In the genomic region with DNA sequence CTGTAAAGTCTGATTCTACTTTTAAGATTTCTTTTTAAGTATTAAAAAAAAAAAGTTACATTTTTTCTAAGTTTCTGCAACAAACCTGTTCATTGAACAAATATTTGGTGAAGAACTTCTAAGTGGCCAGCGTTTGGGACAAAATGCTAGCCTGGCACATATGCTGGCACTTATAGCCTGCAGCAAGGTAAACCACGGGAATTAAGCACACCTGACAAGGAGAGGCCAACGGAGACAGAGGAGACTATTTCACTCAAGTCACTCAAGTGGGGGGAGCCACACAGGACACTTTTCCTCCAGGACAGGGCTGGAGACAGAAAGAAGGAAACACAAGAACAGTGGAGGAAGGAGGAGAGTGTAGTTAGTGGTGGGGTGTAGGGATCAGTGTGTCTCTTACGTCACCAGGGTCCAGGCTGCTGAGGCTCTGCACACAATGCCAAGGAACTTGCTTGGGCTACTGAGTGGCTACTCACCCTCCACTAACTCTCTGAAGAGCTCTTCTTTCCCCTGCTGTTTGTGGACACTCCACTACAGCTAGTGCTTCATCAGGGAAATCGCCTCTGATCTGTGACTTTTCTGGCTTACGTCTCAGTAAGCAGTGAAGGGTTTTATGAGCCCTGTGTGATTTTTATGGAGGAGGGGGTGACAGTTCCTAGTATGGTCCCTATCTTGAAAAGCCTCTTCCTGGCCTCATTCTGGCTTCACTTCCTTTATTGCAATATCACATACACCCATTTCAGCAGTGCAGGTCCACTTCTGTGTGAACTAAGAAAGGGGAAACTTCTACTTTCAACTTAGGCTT, we compare ENCODE assay signal across 28 mouse cellular contexts. TPM values are rescaled to one million over a fixed set of nuclear protein-coding genes. Genes with fewer than 3 reads are reported as not detected.
DNase-seq lines count a peak whose midpoint lies in the region; ATAC-seq and TF ChIP-seq lines count a peak whose summit lies in the region.
"Had no signal": no experiment of that assay in that cellular context is flagged by ENCODE, and none has a peak within 500 bp of the region (broad histone marks: within the 10 kb centered on the region; RNA-seq: fewer than 3 reads in every experiment).

No protein-coding gene starts in this region.

- no peak for TF ChIP-seq POLR2A in spleen, adult 2 months (IDR thresholded peaks at IDR 0.05; ENCODE audit: low read depth, low read length)

- TF ChIP-seq CTCF in spleen, adult 2 months (IDR thresholded peaks at IDR 0.05; ENCODE audit: extremely low read depth, insufficient read depth, insufficient read length, insufficient replicate concordance), result no peak

- WGBS in spleen, adult 2 months, result 89% methylated on average over 6 of the region's 6 CpGs
- WGBS in lung, embryonic 16.5 days, result 48% methylated on average over 6 of the region's 6 CpGs
- 76% methylated on average over 6 of the region's 6 CpGs for WGBS in limb, embryonic 10.5 days

- no peaks in the 10 kb centered on the region for H3K27me3 ChIP-seq in spleen, adult 2 months (ENCODE audit: control insufficient read depth, insufficient read depth, low read length)
- no peaks in the 10 kb centered on the region for H3K27me3 ChIP-seq in lung, embryonic 16.5 days (ENCODE audit: control insufficient read depth, insufficient read depth, low read depth, low read length)
- H3K27me3 ChIP-seq in limb, embryonic 10.5 days (ENCODE audit: low read depth, poor library complexity, severe bottlenecking), result no peaks in the 10 kb centered on the region
- H3K27me3 ChIP-seq: forebrain, embryonic 15.5 days; intestine, embryonic 15.5 days; midbrain, embryonic 15.5 days; neural tube, embryonic 13.5 days had no signal

- no peak overlapping the region for H3K4me2 ChIP-seq in lung, embryonic 16.5 days (ENCODE audit: low read depth, low read length)
- H3K4me2 ChIP-seq: forebrain, embryonic 15.5 days; heart, embryonic 11.5 days; intestine, embryonic 15.5 days; midbrain, embryonic 15.5 days; neural tube, embryonic 13.5 days had no signal

- no peak overlapping the region for H3K9ac ChIP-seq in lung, embryonic 16.5 days (ENCODE audit: low read length)
- H3K9ac ChIP-seq: forebrain, embryonic 15.5 days; intestine, embryonic 15.5 days; liver, embryonic 14.5 days; midbrain, embryonic 15.5 days; neural tube, embryonic 13.5 days had no signal

- no peaks in the 10 kb centered on the region for H3K9me3 ChIP-seq in lung, embryonic 16.5 days (ENCODE audit: control insufficient read depth, low read length)
- no peaks in the 10 kb centered on the region for H3K9me3 ChIP-seq in limb, embryonic 10.5 days (replicated peaks)
- H3K9me3 ChIP-seq: embryonic facial prominence, embryonic 10.5 days; forebrain, embryonic 15.5 days; hindbrain, embryonic 10.5 days; intestine, embryonic 15.5 days; midbrain, embryonic 15.5 days; neural tube, embryonic 13.5 days had no signal

- no peak overlapping the region for H3K4me3 ChIP-seq in spleen, adult 2 months (ENCODE audit: extremely low read depth, insufficient read depth, insufficient read length)
- H3K4me3 ChIP-seq in lung, embryonic 16.5 days (ENCODE audit: low read length), result no peak overlapping the region
- H3K4me3 ChIP-seq in limb, embryonic 10.5 days, result no peak overlapping the region
- H3K4me3 ChIP-seq: embryonic facial prominence, embryonic 10.5 days; forebrain, embryonic 15.5 days; hindbrain, embryonic 10.5 days; intestine, embryonic 15.5 days; layer of hippocampus, adult 2 months; midbrain, embryonic 15.5 days; myocyte; neural tube, embryonic 13.5 days had no signal

- peak in 1 of 2 experiments; percentile 9 for DNase-seq in spleen, adult 2 months (ENCODE audit: low read depth in 1 of 2, low spot score in 2 of 2)
- no peak for DNase-seq in spleen, adult 12 weeks (ENCODE audit: low spot score)
- DNase-seq in limb, embryonic 10.5 days (ENCODE audit: low spot score), result no peak
- no peak for DNase-seq in cerebellum, postnatal 4 days (ENCODE audit: low spot score in 2 of 2)
- no peak for DNase-seq in kidney, adult 11 months
- DNase-seq: cerebellum, adult 8-10 months; cerebellum, postnatal 36 days; gastrocnemius, postnatal 10 days; heart, adult 11 months; kidney, adult 9 months; kidney, postnatal 14 days; layer of hippocampus, postnatal 36 days; right cerebral cortex, postnatal 4 days; thymus, adult 2 months; thymus, postnatal 4 days had no signal

- H3K36me3 ChIP-seq in spleen, adult 2 months (ENCODE audit: control insufficient read depth, insufficient read depth, low read length), result no peaks in the 10 kb centered on the region
- H3K36me3 ChIP-seq in lung, embryonic 16.5 days (ENCODE audit: control insufficient read depth, insufficient read depth, low read length), result no peaks in the 10 kb centered on the region
- H3K36me3 ChIP-seq in limb, embryonic 10.5 days, result no peaks in the 10 kb centered on the region
- H3K36me3 ChIP-seq: embryonic facial prominence, embryonic 10.5 days; forebrain, embryonic 15.5 days; hindbrain, embryonic 10.5 days; intestine, embryonic 15.5 days; midbrain, embryonic 15.5 days; neural tube, embryonic 13.5 days had no signal

- H3K4me1 ChIP-seq in spleen, adult 2 months (ENCODE audit: control insufficient read depth, insufficient read depth, insufficient read length), result peaks cover 17% of the 10 kb centered on the region
- H3K4me1 ChIP-seq in lung, embryonic 16.5 days (replicated peaks; ENCODE audit: control insufficient read depth, insufficient read depth, low read length), result 0 out of 2 replicates have a peak, but pooled peaks cover 3% of the 10 kb centered on the region
- peaks cover 5% of the 10 kb centered on the region for H3K4me1 ChIP-seq in limb, embryonic 10.5 days
- H3K4me1 ChIP-seq: forebrain, embryonic 15.5 days; hindbrain, embryonic 10.5 days; intestine, embryonic 15.5 days; midbrain, embryonic 15.5 days; neural tube, embryonic 13.5 days had no signal

- ATAC-seq in lung, embryonic 16.5 days (ENCODE audit: low read depth), result peak; percentile 75
- peak; percentile 85 for ATAC-seq in megakaryocyte, adult 5-6 weeks (ENCODE audit: poor library complexity, severe bottlenecking)
- ATAC-seq: forebrain, embryonic 15.5 days; hindbrain, embryonic 16.5 days; intestine, embryonic 15.5 days; midbrain, embryonic 15.5 days had no signal

- H3K27ac ChIP-seq in spleen, adult 2 months (ENCODE audit: insufficient read depth, low read length), result peak overlapping the region; percentile 73
- H3K27ac ChIP-seq in lung, embryonic 16.5 days (ENCODE audit: low read length), result peak overlapping the region; percentile 77
- no peak overlapping the region for H3K27ac ChIP-seq in limb, embryonic 10.5 days
- H3K27ac ChIP-seq: embryonic facial prominence, embryonic 10.5 days; forebrain, embryonic 15.5 days; hindbrain, embryonic 10.5 days; intestine, embryonic 15.5 days; layer of hippocampus, adult 2 months; liver, embryonic 14.5 days; midbrain, embryonic 15.5 days; neural tube, embryonic 13.5 days had no signal

RNA-seq across cellular contexts. Expression of a gene that starts 12.5 kb away (rescaled TPM):
- 8.5 and 9.7 TPM in 2 replicates for polyA plus RNA-seq in spleen, adult 2 months (2012; rRNA removed)
- 9.2 and 10.7 TPM in 2 replicates for polyA plus RNA-seq in lung, embryonic 16.5 days (2015; fragmentation: Nextera tagmentation; extraction: Ambion mirVana)
- 69.0 and 92.7 TPM in 2 replicates for total RNA-seq in megakaryocyte, adult 5-6 weeks (2015)
- total RNA-seq in megakaryocyte, adult 5-6 weeks (2017), result 80.1 and 87.1 TPM in 2 replicates
- 1.4 and 2.0 TPM in 2 replicates for polyA plus RNA-seq in limb, embryonic 10.5 days (2016; fragmentation: Nextera tagmentation; extraction: Ambion mirVana)
